Mouse (Mus musculus) layer of hippocampus, postnatal 10 days (tissue): ENCODE measurements around the gene Snx22. TPM values are rescaled to one million over a fixed set of nuclear protein-coding genes. Genes with fewer than 3 reads are reported as not detected.

Source experiments
- DNase-seq, 2 experiments: peaks; one replicate each; pipeline ENCODE4 v3.0.0; 2021; ENCODE audit warnings: low spot score in 2 of 2
- long read RNA-seq: library from polyadenylated mRNA; stranded (forward); transcript quantifications from one replicate; pipeline ENCODE4 v2.0.0, GENCODE M21; 2023
- total RNA-seq, 2 experiments: library from RNA; stranded (reverse); gene quantifications; 2 replicates each; pipeline ENCODE4 v1.2.3; 2021

The Snx22 gene
- 1 to 10 TPM; 7.7 to 7.9 TPM for total RNA-seq
- long read RNA-seq, partial matches to known transcripts: 0 of 5 reads
- long read RNA-seq, other reads (novel, unspliced or antisense): 4 of 5 reads

GRCm38 (mm10) chr9:66069583-66069982 is at the start of gene Snx22:
TSS of gene Snx22 (minus strand) at chr9:66069719.
- peak; percentile 65 to 77 for DNase-seq

DNA sequence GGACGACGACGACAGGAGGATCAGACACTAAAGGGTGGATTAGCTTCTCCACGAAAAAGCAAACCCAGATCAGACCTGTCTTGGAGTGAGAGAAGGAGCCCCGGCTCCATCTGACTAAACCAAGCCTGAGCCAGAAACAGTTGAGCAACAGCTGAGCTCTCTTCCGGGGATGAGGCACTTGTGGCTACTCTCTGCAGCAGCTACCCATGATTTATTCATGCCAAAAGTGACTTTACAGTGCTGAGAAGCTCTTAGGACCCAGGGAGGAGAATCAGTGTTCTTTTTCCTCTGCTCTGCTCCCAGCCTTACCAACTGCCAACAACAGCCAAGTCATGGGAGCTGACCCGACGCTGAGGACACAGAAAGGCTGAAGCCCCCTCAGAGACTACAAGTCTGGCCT is 47.4 kb upstream of the Snx22 start:
- DNase-seq: no peak

GRCm38 (mm10) chr9:66114341-66114740 is 44.8 kb upstream of the Snx22 start:
- no peak for DNase-seq

DNA sequence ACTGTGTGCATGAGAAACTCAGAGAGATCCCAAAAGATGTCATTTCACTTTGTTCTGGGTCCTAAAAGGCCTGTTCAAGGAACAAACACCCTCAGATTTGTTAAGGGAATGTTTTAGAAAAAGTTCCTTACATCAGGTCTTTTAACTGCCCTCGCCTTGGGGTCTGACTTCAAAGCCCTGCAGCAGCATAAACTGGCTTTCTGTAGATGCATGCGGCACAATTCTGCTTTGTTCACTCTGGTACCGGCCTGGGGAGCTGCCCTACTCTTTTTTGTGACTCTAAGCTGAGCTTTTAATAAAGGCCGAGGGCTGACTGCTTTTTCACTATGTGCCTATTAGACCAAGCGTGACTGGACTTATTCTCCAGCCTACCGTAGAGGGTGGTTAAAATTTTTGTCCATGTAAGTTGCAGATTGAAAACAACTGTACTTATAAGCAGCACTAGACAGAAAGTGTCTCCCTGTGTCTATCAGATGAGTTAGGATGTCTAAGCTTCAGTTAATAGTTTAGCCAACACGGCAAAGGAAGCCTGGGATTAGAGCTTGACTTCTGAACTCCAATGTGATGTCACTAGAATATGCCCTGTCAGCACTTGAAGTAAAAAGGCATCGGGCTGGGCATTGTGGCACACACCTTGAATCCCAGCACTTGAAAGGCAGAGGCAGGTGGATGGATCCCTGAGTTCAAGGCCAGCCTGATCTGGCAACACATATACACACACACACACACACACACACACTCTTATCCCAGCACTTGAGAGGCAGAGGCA is 41.3 kb upstream of the Snx22 start:
- DNase-seq: no peak

GRCm38 (mm10) chr9:66110126-66110525 is 40.6 kb upstream of the Snx22 start:
- DNase-seq: no peak

DNA sequence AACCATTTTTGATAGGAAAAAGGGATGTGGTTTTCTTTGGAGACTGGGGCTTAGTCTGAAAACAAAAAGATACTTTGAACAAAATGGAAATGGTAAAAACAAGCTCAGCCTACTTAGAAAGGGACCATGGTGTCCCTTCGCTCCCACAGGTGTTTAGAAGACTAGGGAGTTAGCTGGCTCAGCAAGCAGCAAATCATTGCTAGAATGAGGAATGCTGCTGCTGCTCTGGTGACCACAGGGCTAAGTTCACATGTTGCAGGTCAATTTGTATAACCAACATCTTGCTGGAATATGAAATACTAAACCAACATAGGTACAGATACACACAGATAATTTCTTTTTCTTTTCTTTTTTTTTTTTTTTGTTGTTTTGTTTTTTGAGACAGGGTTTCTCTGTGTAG is 40.1 kb upstream of the Snx22 start:
- DNase-seq: no peak

DNA sequence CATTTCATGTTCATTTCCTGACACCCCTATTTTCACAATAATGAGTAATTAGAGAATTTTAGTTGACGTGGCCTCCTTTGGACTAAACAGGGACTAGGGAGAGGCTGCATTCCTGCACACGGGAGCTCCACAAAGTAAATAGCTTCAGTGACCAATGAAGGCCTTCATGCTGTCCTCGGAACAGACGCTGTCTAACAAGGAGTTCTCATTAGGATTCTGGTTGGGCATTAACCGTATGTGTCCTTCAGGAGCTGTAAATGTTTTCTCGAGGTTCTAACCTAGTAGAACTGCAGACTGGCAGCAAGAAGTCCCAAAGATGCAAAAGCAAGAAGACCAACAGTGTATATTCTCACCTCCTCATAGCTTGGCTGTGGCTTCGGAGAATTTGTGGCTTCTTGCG is 35.6 kb upstream of the Snx22 start:
- DNase-seq: no peak

GRCm38 (mm10) chr9:66104601-66105000 is 35.1 kb upstream of the Snx22 start:
- DNase-seq: no peak

DNA sequence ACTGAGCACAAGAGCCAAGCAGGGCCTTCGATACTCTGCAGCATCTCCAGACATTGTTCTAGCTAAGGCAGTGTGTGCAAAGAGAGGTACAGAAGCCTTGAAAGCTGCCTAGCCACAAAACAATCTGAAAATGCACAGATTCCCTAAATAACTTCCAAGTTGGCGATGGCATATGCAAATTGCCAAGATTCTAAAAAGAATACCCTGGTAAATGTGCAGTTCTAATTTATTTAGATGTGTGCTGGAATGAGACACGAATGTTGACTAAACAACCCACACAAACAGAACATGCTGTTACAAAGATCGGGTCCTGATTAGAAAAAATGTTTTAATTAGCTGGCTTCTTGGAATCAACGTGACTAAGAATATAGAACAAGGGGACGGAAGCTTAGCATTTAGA is 33.1 kb upstream of the Snx22 start:
- DNase-seq: no peak

DNA sequence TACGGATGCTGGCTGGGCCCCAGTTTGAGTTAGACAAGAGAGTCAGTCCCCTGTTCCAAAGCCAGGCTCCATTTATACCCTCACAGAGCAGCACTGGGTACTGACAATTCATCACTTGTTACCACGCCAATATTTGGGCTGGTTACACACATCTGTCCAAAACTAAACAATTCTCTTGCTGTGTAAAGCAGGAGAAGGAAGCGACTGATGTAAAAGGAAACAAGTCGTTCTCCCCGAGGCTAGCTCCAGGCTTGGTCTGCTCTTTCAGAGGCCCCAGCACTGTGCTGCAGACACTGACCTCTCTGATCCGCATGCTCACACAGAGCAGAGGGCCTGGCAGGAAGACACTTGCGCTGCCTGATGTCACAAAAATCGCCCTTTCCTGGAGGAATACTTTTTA is 32.1 kb upstream of the Snx22 start:
- DNase-seq: no peak

- DNase-seq: no peak
Measured at GRCm38 (mm10) chr9:66092664-66093063, 23.1 kb upstream of the Snx22 start.

DNA sequence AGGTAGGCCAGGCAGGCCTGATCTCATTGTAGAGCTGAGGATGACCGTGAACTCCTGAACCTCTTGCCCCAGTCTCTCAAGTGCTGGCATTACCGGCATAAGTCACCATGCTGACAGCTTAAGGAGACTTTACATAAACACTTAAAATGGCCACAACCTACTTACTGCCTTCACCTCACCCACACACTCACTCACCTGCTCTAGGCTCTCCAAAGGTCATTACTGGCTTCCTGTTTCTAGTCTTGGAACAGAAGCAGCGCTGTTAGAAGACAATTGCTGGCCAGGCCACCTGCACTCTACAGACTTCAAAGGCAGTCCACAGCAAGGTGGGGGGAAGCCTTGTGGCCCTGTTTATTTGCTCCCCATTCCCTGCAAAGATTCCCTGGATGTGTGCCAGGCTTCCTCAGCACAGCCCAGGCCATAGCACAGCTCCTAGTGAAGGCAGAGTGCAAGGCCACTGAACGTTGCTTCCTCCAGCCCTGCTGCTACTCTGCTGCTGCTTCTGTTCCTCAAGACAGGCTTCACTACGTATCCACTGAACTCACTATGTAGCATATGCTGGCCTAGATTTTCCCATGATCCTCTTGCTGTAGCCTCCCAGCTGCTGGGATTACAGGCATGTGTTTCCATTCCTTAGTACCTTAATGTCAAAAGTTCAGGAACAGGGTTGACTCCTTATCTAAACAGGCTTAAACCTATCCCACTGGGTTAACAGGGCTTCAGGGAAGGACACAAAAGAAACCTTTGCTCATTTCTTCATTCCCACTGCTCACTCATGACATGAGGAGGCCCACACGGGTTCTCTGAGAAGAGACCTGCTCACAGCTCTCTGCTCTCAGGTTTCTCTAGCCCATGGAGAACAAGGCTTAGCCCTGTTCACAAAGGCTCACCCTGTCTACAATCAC is 22.1 kb upstream of the Snx22 start:
- DNase-seq: peak in 1 of 2 experiments; percentile 32

DNA sequence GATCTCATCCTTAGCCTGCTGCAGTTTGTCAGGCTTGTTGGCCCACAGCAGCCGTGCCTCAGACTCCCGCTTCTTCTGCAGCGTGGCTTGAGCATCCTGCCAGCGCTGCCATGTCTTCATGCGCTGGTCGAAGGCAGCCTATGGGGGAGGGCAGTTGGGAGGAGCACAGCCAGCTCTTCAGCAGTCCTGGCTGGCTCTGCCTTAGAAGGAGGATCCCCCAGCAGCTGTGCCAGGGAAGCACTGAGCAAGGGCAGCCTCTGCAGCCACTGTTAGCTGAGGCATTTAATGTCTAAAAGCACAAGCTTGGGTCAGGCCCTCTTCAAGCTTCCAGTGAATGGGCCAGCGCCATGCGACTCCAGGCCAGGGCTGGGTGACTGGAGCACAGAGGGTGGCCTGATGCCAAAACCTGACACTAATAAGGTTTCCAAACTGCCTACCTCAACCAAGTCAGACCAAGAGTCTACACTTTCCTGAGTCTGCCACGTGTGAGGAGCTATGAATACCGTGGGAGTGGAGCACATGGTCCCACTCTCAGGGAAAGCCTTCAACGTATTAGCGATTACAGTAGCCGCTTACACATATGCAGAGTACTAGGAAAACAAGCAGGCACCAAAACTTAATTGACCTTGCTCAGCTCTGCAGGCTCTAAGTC is 21.2 kb upstream of the Snx22 start:
- peak in 1 of 2 experiments; percentile 33 for DNase-seq

DNA sequence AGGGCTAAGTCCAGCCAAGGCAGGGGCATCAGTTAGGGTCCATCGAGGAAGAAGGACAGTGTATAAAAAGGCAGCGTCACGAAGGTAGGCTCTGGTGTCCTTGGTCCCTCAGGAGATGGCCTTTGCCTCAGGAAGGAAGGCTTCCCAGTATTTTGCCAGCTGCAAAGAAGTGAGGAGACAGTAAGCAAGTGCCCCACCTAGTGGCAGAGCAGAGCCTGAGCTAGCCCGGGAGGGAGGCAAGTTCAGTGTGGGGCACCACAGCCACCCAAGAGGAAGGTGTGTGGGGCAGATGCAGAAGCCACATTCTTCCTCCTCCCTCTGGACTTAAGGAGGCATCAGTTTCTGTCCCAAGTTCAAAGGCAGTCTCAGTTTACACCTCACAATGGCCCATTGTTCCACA is 18.9 kb upstream of the Snx22 start:
- peak; percentile 64 to 68 for DNase-seq

DNA sequence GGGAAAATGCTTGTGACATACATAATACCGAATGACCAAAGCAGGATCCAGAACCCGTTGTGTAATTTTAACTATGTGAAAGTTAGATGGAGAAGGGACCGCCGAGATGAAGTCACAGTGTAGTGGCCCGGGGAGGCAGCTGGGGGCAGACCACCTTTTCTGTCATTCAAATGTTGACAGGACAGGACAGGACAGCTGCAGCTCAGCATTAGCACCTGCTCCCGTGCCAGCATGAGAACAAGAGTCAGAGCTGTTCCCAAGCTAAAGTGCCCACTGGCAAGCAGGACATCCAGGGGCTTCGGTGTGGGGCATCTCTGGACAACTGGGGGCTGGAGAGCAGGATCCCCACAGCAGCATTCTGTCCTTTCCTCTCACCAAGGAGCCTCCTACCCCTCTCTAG is 17.5 kb upstream of the Snx22 start:
- no peak for DNase-seq

- no peak for DNase-seq
Measured at GRCm38 (mm10) chr9:66084171-66084570, 14.7 kb upstream of the Snx22 start.

DNA sequence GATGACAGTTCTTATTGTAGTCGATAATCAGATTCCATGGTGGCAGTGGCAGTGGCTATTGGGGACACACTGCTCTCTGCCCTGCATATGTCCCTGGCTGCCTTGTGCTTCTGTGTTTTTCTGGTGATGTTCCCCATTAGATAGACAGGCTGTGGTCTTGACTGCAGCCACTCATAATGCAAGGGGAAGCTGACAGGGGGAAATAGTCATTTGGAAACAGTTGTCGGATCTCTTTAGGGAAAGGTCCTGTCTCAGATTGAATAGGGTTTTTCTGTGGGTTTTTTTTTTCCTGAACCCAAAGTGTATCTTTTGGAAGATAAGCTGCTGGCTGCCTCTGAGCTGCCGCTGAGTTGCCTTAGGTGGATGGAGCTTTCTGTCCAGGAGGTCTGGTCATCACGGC is 12.5 kb upstream of the Snx22 start:
- DNase-seq: no peak

DNA sequence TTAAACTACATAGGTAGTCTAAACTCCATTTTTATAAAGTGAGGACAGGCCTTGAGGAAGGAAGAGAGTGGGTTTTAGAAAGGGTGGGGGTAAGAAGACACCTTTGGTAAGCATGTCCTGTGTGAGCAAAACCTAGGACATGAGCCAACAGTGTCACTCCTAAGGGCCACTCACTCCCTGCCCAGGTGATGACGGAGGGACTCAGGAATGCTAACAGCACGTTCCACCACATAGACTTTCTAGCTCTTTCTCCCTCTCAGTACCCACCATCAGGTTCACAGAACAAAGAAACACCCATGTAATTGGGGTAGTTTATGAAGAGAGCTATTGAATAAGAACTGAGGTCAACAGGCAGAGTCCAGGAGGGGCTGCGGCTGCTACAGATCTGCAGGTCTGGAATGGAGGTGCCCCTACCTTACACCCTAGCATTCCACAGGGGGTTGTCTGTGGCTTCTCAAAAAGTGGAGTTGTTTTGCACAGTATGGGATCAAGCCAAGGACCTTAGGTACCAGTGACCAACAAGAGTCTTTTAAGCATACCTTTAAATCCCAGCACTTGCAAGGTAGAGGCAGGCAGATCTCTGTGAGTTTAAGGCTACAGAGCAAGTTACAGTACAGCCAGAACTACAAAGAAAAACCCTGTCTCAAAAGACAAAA is 11.4 kb upstream of the Snx22 start:
- DNase-seq: no peak

- peak; percentile 48 to 50 for DNase-seq
Measured at GRCm38 (mm10) chr9:66078493-66078892, 9.0 kb upstream of the Snx22 start.

GRCm38 (mm10) chr9:66078072-66078471 is 8.6 kb upstream of the Snx22 start:
- no peak for DNase-seq

GRCm38 (mm10) chr9:66072754-66073153 is 3.2 kb upstream of the Snx22 start:
- no peak for DNase-seq
